Mouse (Mus musculus): ENCODE measurements around the gene Tpp1. TPM values are rescaled to one million over a fixed set of nuclear protein-coding genes. Genes with fewer than 3 reads are reported as not detected.

Gene Tpp1
- polyA plus RNA-seq, 1 experiment, result 200 TPM

DNA sequence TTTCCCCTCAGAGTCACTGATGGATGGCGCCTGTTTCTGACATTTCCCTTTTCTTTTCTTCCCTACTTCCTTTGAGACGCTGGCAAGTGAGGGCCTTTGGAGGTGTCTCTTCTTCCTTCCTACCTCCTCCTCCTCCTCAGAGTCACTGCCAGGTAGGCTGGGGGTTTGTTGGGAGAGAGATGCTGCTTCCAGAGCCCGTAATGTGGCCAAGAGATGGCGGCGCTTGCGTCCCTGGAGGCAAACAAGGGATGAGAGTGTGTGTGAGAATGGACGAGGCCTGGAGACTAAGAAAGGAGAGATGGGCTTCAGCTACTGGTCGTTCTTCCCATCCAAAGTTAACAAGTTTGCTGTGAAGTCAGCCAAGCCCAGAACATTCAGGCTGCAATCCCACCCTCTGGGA is 17.2 kb downstream of the Tpp1 start:
- Histone ChIP-seq H3K4me1 (ENCODE audit: control insufficient read depth, insufficient read depth, low read length) (peaks cover 2% of the 10 kb centered on the region), H3K27ac (ENCODE audit: insufficient read depth, low read length) (no peak overlapping the region), H3K4me3 (ENCODE audit: insufficient read depth, low read length) (peak overlapping the region; percentile 87)
- TF ChIP-seq POLR2A (IDR thresholded peaks at IDR 0.05; ENCODE audit: low read depth, low read length) (no peak), CTCF (IDR thresholded peaks at IDR 0.05; ENCODE audit: borderline replicate concordance, insufficient read depth, low read length) (no peak)

DNA sequence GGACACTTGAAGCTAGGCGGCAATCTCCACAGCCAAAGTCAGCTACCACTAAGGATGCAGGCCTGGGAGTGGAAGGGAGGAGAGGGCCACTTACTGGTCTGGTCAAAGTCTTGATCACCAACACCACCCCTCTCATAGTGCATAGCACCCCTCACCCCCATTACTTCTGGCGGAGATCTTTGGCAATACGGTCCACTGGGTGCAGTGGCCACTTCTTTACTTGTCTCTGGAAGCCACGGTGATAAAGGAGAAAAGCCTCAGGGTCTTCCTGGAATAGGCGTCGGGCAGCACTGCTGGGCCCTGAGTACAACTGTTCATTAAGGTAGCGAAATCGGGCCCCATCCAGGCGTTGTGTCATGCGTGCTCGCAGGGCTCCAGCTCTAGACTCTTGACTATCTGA is 18.2 kb downstream of the Tpp1 start:
- no peaks in the 10 kb centered on the region for H3K4me1 ChIP-seq (ENCODE audit: control insufficient read depth, insufficient read depth, low read length)
- H3K4me3 ChIP-seq (ENCODE audit: insufficient read depth, low read length), result no peak overlapping the region
- H3K27ac ChIP-seq (ENCODE audit: insufficient read depth, low read length), result no peak overlapping the region
- TF ChIP-seq CTCF (IDR thresholded peaks at IDR 0.05; ENCODE audit: borderline replicate concordance, insufficient read depth, low read length) (no peak), POLR2A (IDR thresholded peaks at IDR 0.05; ENCODE audit: low read depth, low read length) (no peak)

DNA sequence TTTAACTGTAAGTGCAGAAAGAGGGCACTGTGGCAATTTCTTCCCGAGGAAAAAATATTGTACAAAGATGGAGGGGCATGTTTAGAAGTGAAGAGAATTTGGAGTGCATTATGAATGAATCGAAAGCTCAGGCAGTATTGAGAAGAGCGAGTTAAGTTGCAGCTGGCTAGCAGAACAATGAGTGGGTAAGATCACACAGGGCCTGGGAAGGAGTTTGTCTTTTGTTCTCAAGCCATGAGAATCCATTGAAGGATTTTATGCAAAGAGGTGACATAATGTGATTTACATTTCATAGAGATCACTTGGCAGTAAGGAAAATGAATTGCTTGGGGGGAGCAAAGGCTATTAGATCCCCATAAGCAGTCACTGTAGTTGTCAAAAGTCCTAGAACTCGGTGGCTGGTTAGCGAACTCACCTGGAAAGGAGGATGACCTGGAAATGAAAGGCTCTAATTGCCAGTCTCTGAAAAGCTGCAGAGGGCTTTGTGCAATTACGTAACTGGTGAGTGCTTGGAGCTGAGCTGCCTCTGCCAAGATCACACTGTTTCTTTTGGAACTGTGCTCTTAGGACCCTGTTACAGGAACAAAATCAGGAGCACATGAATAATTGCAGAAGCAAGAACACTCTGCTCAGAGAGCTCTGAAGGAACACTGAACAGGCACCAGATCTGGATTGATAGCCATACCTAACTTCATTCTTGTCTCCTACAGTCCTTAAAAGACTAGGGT is 23.2 kb downstream of the Tpp1 start:
- H3K4me1 ChIP-seq (ENCODE audit: control insufficient read depth, insufficient read depth, low read length), result no peaks in the 10 kb centered on the region
- no peak overlapping the region for H3K4me3 ChIP-seq (ENCODE audit: insufficient read depth, low read length)
- H3K27ac ChIP-seq (ENCODE audit: insufficient read depth, low read length), result no peak overlapping the region
- no peak for TF ChIP-seq POLR2A (IDR thresholded peaks at IDR 0.05; ENCODE audit: low read depth, low read length)
- TF ChIP-seq CTCF (IDR thresholded peaks at IDR 0.05; ENCODE audit: borderline replicate concordance, insufficient read depth, low read length), result no peak

DNA sequence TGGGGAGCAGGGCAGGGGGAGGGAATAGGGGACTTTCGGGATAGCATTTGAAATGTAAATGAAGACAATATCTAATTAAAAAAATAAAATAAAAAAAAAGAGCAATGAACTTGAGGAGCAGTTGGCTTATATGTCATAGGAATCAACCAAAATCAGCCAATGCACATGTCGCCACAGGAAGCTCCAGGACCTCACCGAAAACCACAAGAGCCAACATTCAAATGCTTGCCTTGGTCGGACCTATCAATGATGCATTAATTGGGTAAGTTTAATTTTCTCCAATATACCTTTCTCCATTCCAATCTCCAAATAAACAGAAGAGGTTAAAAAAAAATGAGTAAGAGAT is 25.1 kb downstream of the Tpp1 start:
- Histone ChIP-seq H3K4me1 (ENCODE audit: control insufficient read depth, insufficient read depth, low read length) (peaks cover 3% of the 10 kb centered on the region; the same call in 1 of the 2 replicates), H3K27ac (ENCODE audit: insufficient read depth, low read length) (no peak overlapping the region), H3K4me3 (ENCODE audit: insufficient read depth, low read length) (no peak overlapping the region)
- TF ChIP-seq POLR2A (IDR thresholded peaks at IDR 0.05; ENCODE audit: low read depth, low read length) (no peak), CTCF (IDR thresholded peaks at IDR 0.05; ENCODE audit: borderline replicate concordance, insufficient read depth, low read length) (no peak)

DNA sequence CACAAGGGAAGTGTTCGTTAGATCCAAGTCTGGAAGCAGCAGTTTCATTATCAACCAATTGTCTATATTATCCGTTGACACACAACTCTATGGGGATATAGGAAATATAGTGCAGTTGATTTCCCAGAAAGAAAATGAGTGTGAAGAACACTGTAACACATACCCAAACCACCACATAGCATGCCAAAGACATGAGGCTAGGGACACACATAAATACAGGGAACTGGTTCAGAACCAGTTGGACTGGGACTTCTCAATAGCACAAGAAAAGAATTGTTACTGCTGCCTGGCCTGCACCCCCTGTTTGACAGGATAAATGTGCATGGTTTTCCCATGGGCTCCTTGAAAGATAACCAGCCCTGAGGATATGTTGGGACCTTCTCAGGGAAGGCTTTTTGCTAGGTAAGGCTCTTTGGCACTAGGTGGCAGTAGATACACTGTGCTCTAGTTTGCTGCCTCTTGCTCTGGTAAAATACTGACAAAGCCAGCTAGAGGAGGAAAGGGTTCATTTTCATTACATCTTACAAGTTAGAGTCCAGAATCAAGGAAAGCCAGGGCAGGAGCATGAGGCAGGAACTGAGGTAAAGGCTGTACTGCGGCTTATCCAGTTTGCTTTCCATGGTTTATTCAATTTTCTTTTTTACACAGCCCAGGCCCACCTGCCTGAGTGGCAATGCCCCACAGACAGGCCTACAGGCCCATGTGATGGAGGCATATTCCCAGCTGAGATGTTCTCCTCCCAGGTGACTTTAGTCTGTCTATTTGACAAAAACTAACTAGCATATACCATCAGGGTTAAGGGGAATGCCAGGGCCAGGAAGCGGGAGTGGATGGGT is 25.7 kb downstream of the Tpp1 start:
- Histone ChIP-seq H3K4me1 (ENCODE audit: control insufficient read depth, insufficient read depth, low read length) (peaks cover 8% of the 10 kb centered on the region; the same call in 1 of the 2 replicates), H3K27ac (ENCODE audit: insufficient read depth, low read length) (no peak overlapping the region), H3K4me3 (ENCODE audit: insufficient read depth, low read length) (no peak overlapping the region)
- TF ChIP-seq CTCF (IDR thresholded peaks at IDR 0.05; ENCODE audit: borderline replicate concordance, insufficient read depth, low read length) (no peak; the same call in 1 of the 2 replicates), POLR2A (IDR thresholded peaks at IDR 0.05; ENCODE audit: low read depth, low read length) (no peak)

DNA sequence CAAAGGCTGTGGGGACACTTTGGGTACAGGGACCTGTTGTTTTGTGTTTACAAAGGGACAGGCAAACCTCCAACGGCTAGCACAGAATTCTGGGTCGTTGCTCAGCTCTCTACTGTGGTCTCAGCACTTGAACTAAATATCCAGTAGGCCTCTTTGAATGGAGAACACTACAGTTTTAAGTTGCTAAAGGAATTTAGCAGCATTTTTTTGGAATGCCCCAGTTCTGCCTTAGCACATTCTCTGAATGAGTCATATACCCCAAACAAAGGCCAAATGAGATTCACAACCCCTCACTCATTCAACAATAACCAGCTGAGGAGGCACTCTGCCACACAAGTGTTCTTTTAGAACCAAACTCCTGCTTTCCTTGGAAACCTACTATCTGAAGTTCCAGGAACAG is 30.1 kb downstream of the Tpp1 start:
- Histone ChIP-seq H3K4me1 (ENCODE audit: control insufficient read depth, insufficient read depth, low read length) (peaks cover 9% of the 10 kb centered on the region; the same call in 1 of the 2 replicates), H3K27ac (ENCODE audit: insufficient read depth, low read length) (peak overlapping the region; percentile 47), H3K4me3 (ENCODE audit: insufficient read depth, low read length) (no peak overlapping the region)
- TF ChIP-seq CTCF (IDR thresholded peaks at IDR 0.05; ENCODE audit: borderline replicate concordance, insufficient read depth, low read length) (no peak), POLR2A (IDR thresholded peaks at IDR 0.05; ENCODE audit: low read depth, low read length) (no peak)

DNA sequence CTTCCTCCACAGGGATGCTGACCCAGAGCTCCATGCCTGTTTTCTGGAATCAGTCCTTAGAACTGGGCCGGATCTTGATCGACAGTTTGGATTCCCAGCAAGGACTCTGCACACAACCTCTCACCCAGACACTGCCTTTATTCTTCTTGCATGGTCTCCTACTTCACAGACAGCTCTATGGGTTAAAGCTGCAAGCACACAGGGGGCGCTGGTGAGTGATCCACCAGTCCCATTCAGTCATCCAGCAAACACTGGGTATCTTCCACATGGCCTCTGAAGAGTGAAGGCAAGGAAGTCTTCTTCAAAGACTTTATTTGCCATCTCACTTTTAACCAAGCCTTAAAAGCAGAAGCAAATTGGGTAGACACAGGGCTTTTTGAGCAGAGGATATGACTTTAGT is 36.7 kb downstream of the Tpp1 start:
- TF ChIP-seq CTCF (IDR thresholded peaks at IDR 0.05; ENCODE audit: borderline replicate concordance, insufficient read depth, low read length) (no peak), POLR2A (IDR thresholded peaks at IDR 0.05; ENCODE audit: low read depth, low read length) (no peak)
- Histone ChIP-seq H3K4me3 (ENCODE audit: insufficient read depth, low read length) (no peak overlapping the region), H3K4me1 (ENCODE audit: control insufficient read depth, insufficient read depth, low read length) (no peaks in the 10 kb centered on the region), H3K27ac (ENCODE audit: insufficient read depth, low read length) (no peak overlapping the region)

DNA sequence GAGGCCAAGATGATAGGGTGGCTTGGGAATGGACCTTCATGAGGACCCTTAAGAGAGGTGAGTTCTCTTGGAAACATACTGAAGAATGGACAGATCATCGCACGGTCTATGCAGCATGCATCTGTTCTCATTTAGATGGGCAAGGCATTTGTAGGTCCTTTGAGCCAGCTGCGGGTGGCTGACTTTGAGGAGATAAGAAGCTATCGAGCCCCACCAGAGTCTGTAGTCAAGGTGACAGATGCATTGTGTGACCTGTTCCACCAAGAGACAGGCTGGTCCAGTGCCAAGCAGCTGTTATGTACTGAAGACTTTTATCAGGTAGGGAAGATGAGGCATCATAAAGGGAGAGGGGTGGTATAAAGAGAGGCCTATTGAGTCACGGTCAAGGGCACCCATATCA is 43.3 kb downstream of the Tpp1 start:
- Histone ChIP-seq H3K27ac (ENCODE audit: insufficient read depth, low read length) (no peak overlapping the region), H3K4me1 (ENCODE audit: control insufficient read depth, insufficient read depth, low read length) (no peaks in the 10 kb centered on the region), H3K4me3 (ENCODE audit: insufficient read depth, low read length) (no peak overlapping the region)
- TF ChIP-seq POLR2A (IDR thresholded peaks at IDR 0.05; ENCODE audit: low read depth, low read length) (no peak), CTCF (IDR thresholded peaks at IDR 0.05; ENCODE audit: borderline replicate concordance, insufficient read depth, low read length) (no peak)

DNA sequence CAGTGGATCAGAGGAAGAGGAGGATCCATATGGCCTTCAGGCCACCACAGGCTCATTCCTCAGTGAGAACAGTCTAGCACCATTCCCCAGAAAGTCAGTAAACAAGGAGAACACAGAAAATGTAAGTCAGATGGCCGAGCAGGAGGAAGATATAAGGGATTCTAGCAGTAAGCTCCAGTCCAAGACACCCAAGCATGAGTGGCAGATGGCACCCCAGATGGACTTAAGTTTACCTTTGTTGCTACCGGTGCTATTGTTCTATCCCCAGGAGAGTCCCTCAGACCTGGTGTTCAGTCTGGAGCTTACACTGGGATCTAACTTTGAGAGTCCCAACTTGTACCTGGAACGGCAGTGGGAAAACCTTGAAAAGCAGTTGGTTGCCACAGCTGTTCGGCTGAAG is 48.2 kb downstream of the Tpp1 start:
- Histone ChIP-seq H3K27ac (ENCODE audit: insufficient read depth, low read length) (no peak overlapping the region), H3K4me3 (ENCODE audit: insufficient read depth, low read length) (no peak overlapping the region), H3K4me1 (ENCODE audit: control insufficient read depth, insufficient read depth, low read length) (no peaks in the 10 kb centered on the region)
- no peak for TF ChIP-seq POLR2A (IDR thresholded peaks at IDR 0.05; ENCODE audit: low read depth, low read length)
- TF ChIP-seq CTCF (IDR thresholded peaks at IDR 0.05; ENCODE audit: borderline replicate concordance, insufficient read depth, low read length), result no peak

DNA sequence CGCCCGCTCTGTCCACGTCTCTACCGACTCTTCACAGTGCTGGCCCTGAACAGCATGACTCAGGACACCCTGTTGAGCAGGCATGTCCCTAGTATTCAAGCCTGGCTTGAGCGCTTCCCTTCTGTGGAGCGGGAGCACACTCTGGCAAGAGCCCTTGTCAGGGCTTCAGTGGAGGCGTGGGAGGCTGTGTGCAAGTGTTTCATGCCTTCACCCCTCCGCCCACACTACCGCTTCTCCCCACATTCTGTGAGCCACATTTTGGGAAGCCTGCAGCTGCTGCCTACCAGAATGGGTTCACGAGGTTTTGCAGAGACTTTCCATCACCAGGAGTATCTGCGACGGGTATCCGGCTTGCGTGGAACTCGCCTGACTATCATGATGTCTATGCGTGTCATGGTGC is 48.9 kb downstream of the Tpp1 start:
- no peak overlapping the region for H3K27ac ChIP-seq (ENCODE audit: insufficient read depth, low read length)
- no peaks in the 10 kb centered on the region for H3K4me1 ChIP-seq (ENCODE audit: control insufficient read depth, insufficient read depth, low read length)
- TF ChIP-seq POLR2A (IDR thresholded peaks at IDR 0.05; ENCODE audit: low read depth, low read length) (no peak), CTCF (IDR thresholded peaks at IDR 0.05; ENCODE audit: borderline replicate concordance, insufficient read depth, low read length) (no peak)
- no peak overlapping the region for H3K4me3 ChIP-seq (ENCODE audit: insufficient read depth, low read length)

Other genes starting within 250 kb of the Tpp1 start
- gene Smpd1, start 197.9 kb downstream of the Tpp1 start, polyA plus RNA-seq (2011; ENCODE audit: insufficient read length, low read depth, missing spikeins), result 52.8 and 53.5 TPM in 2 replicates
- 10.9 and 11.2 TPM in 2 replicates for gene Apbb1, start 170.6 kb downstream of the Tpp1 start, polyA plus RNA-seq (2011; ENCODE audit: insufficient read length, low read depth, missing spikeins)
- 1.3 TPM in 1 of 2 replicates, not detected in the other for gene Hpx, start 152.1 kb downstream of the Tpp1 start, polyA plus RNA-seq (2011; ENCODE audit: insufficient read length, low read depth, missing spikeins)
- gene Trim3, start 118.7 kb downstream of the Tpp1 start, polyA plus RNA-seq (2011; ENCODE audit: insufficient read length, low read depth, missing spikeins), result 54.7 and 60.8 TPM in 2 replicates
- 51.4 and 59.6 TPM in 2 replicates for gene Timm10b, start 112.2 kb downstream of the Tpp1 start, polyA plus RNA-seq (2011; ENCODE audit: insufficient read length, low read depth, missing spikeins)
- gene Arfip2, start 111.8 kb downstream of the Tpp1 start, polyA plus RNA-seq (2011; ENCODE audit: insufficient read length, low read depth, missing spikeins), result 43.6 and 48.8 TPM in 2 replicates
- gene Gm45799, start 111.7 kb downstream of the Tpp1 start, polyA plus RNA-seq (2011; ENCODE audit: insufficient read length, low read depth, missing spikeins), result 25.5 and 27.1 TPM in 2 replicates
- 1.6 and 3.1 TPM in 2 replicates for gene Dnhd1, start 101.4 kb downstream of the Tpp1 start, polyA plus RNA-seq (2011; ENCODE audit: insufficient read length, low read depth, missing spikeins)
- 295 and 379 TPM in 2 replicates for gene Ilk, start 15.6 kb downstream of the Tpp1 start, polyA plus RNA-seq (2011; ENCODE audit: insufficient read length, low read depth, missing spikeins)
- 46.0 and 47.7 TPM in 2 replicates for gene Rrp8, start 14.8 kb downstream of the Tpp1 start, polyA plus RNA-seq (2011; ENCODE audit: insufficient read length, low read depth, missing spikeins)
- 146 and 155 TPM in 2 replicates for gene Taf10, start 7.9 kb downstream of the Tpp1 start, polyA plus RNA-seq (2011; ENCODE audit: insufficient read length, low read depth, missing spikeins)
- 12.8 and 28.6 TPM in 2 replicates for gene Dchs1, start 35.4 kb upstream of the Tpp1 start, polyA plus RNA-seq (2011; ENCODE audit: insufficient read length, low read depth, missing spikeins)
- 129 and 140 TPM in 2 replicates for gene Mrpl17, start 58.9 kb upstream of the Tpp1 start, polyA plus RNA-seq (2011; ENCODE audit: insufficient read length, low read depth, missing spikeins)
- 2.0 and 3.9 TPM in 2 replicates for gene Gm4070, start 201.7 kb upstream of the Tpp1 start, polyA plus RNA-seq (2011; ENCODE audit: insufficient read length, low read depth, missing spikeins)

Data from embryonic fibroblast, embryonic 13.5 days (primary cell).